Mouse (Mus musculus) lung, postnatal 0 days (tissue): ENCODE measurements at regions not wholly inside any gene's neighbourhood (a gene's known extent, or its start where the extent isn't known, plus 50 kb on each side); places are given as distances from the start of the nearest gene placed in this dataset.

Source experiments
- CTCF ChIP-seq: IDR thresholded peaks from 2 replicates; pipeline ENCODE4 v1.5.1; 2016; ENCODE audit warnings: antibody characterized with exemption, mild to moderate bottlenecking
- EP300 ChIP-seq: IDR thresholded peaks from 2 replicates; pipeline ENCODE4 v1.6.1; 2016; ENCODE audit warnings: antibody characterized with exemption, mild to moderate bottlenecking, control low read depth

DNA sequence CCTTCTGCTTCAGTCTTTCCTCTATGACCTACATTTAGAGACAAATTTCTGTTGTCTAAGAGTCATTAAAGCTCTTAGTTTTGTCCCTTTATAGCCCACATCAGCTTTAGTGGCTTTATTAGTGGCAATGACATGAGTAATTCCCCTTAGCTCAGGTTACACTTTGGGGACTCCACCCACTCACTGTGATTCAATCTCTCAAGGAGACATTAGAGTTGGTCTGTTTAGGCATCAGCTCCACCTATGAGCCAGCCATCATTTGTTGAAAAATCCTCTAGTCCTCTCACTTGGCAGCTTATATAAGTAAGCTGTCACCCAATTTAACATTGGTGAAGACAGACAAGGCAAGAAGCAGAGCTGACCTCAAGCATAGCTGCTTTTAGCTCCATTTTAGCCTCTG is 151.3 kb upstream of the Impad1 start:
- TF ChIP-seq CTCF (no peak), EP300 (no peak)
